Mouse (Mus musculus) spleen, postnatal 0 days (tissue): Measurements from ENCODE around the gene Olfr539. TPM values are rescaled to one million over a fixed set of nuclear protein-coding genes. Genes with fewer than 3 reads are reported as not detected.

Source experiments
- polyA plus RNA-seq: library from polyadenylated mRNA; unstranded; fragments of >200 nt; fragmentation: Nextera tagmentation; extraction: Ambion mirVana; gene quantifications from 2 replicates; pipeline ENCODE4 v1.2.1, GENCODE M21; 2015

Olfr539 gene
- polyA plus RNA-seq, result not detected in 2 replicates

GRCm38 (mm10) chr7:140659630-140660029 is at the start of gene Olfr539:
Gene Olfr539, plus strand, starts transcription at chr7:140659930.

GRCm38 (mm10) chr7:140628670-140629069 is 31.1 kb upstream of the Olfr539 start, which contains the start of gene Olfr61:
Gene Olfr61, plus strand, starts transcription at chr7:140628970.

GRCm38 (mm10) chr7:140646152-140646551 is 13.6 kb upstream of the Olfr539 start, which contains the start of gene Olfr53:
Gene Olfr53, plus strand, starts transcription at chr7:140646452.

GRCm38 (mm10) chr7:140681651-140682050 is 21.9 kb downstream of the Olfr539 start, which contains the start of gene Olfr45:
Gene Olfr45, plus strand, starts transcription at chr7:140681951.

GRCm38 (mm10) chr7:140696967-140697366 is 37.2 kb downstream of the Olfr539 start, which contains the start of gene Olfr541:
Gene Olfr541, plus strand, starts transcription at chr7:140697267.

Other genes starting within 250 kb of the Olfr539 start
- not detected in 2 replicates for gene Olfr532, start 238.3 kb upstream of the Olfr539 start, polyA plus RNA-seq
- not detected in 2 replicates for gene Olfr533, start 196.6 kb upstream of the Olfr539 start, polyA plus RNA-seq
- gene Olfr535, start 175.7 kb upstream of the Olfr539 start, polyA plus RNA-seq, result not detected in 2 replicates
- gene Olfr536, start 152.5 kb upstream of the Olfr539 start, polyA plus RNA-seq, result not detected in 2 replicates
- not detected in 2 replicates for gene Olfr538, start 92.0 kb upstream of the Olfr539 start, polyA plus RNA-seq
- gene Olfr46, start 58.7 kb upstream of the Olfr539 start, polyA plus RNA-seq, result 0.01 TPM in 2 replicates
- gene Olfr61, start 31.0 kb upstream of the Olfr539 start, polyA plus RNA-seq, result not detected in 2 replicates
- not detected in 2 replicates for gene Olfr53, start 13.5 kb upstream of the Olfr539 start, polyA plus RNA-seq
- not detected in 2 replicates for gene Olfr45, start 22.0 kb downstream of the Olfr539 start, polyA plus RNA-seq
- not detected in 2 replicates for gene Olfr541, start 37.3 kb downstream of the Olfr539 start, polyA plus RNA-seq
- gene Cyp2e1, start 103.8 kb downstream of the Olfr539 start, polyA plus RNA-seq, result 0.19 and 0.23 TPM in 2 replicates
- 0.16 TPM in 1 of 2 replicates, not detected in the other for gene Syce1, start 127.9 kb downstream of the Olfr539 start, polyA plus RNA-seq
- 0.13 TPM in 2 replicates for gene Zfp941, start 162.2 kb downstream of the Olfr539 start, polyA plus RNA-seq
- gene Urah, start 175.1 kb downstream of the Olfr539 start, polyA plus RNA-seq, result 0.18 TPM in 1 of 2 replicates, not detected in the other
- not detected in 2 replicates for gene Scgb1c1, start 185.6 kb downstream of the Olfr539 start, polyA plus RNA-seq
- 0.12 and 0.16 TPM in 2 replicates for gene Odf3, start 187.9 kb downstream of the Olfr539 start, polyA plus RNA-seq
- not detected in 2 replicates for gene Gm45785, start 196.4 kb downstream of the Olfr539 start, polyA plus RNA-seq
- gene Ric8a, start 197.0 kb downstream of the Olfr539 start, polyA plus RNA-seq, result 31.8 and 36.1 TPM in 2 replicates
- 32.7 and 38.1 TPM in 2 replicates for gene Bet1l, start 197.6 kb downstream of the Olfr539 start, polyA plus RNA-seq
- gene Psmd13, start 222.0 kb downstream of the Olfr539 start, polyA plus RNA-seq, result 159 and 163 TPM in 2 replicates
- gene Sirt3, start 222.4 kb downstream of the Olfr539 start, polyA plus RNA-seq, result 21.7 and 24.0 TPM in 2 replicates
- 0.55 and 1.2 TPM in 2 replicates for gene Cox8b, start 240.5 kb downstream of the Olfr539 start, polyA plus RNA-seq